In the genomic region with DNA sequence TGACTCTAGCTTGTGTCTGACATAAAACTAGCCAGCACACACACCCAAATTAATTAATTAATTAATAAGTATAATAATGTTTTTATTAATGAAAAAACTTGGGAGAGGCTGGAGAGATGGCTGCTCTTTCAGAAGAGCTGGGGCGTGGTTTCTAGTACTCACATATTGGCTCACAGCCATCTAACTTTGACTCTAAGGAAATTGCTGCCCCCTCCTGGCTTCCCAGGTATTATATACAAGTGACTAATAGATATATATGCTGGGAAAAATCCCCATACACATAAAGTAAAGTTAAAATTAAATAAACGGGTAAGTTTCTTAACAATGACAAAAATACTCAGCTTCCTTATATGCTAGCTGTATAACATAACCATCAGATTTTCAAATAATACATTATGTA, we compare ENCODE assay signal across 8 mouse cellular contexts. TPM values are rescaled to one million over a fixed set of nuclear protein-coding genes. Genes with fewer than 3 reads are reported as not detected.
DNase-seq lines count a peak whose midpoint lies in the region; ATAC-seq and TF ChIP-seq lines count a peak whose summit lies in the region.
"Had no signal": no experiment of that assay in that cellular context is flagged by ENCODE, and none has a peak within 500 bp of the region (broad histone marks: within the 10 kb centered on the region; RNA-seq: fewer than 3 reads in every experiment).

No protein-coding gene starts in this region.

- H3K27me3 ChIP-seq in lung, embryonic 14.5 days (ENCODE audit: insufficient read depth, low read length): no peaks in the 10 kb centered on the region
- no peaks in the 10 kb centered on the region for H3K27me3 ChIP-seq in hindbrain, embryonic 13.5 days
- H3K27me3 ChIP-seq: liver, embryonic 15.5 days had no signal

- no peak overlapping the region for H3K4me3 ChIP-seq in layer of hippocampus, adult 2 months
- H3K4me3 ChIP-seq in lung, embryonic 14.5 days (ENCODE audit: low read depth, low read length): no peak overlapping the region
- H3K4me3 ChIP-seq in hindbrain, embryonic 13.5 days: no peak overlapping the region
- H3K4me3 ChIP-seq: liver, embryonic 15.5 days had no signal

- no peak for ATAC-seq in lung, embryonic 14.5 days (ENCODE audit: insufficient read depth)
- ATAC-seq in hindbrain, embryonic 13.5 days (ENCODE audit: low FRiP score): no peak

- 64% methylated on average over 2 of the region's 2 CpGs for WGBS in lung, embryonic 14.5 days
- WGBS in hindbrain, embryonic 13.5 days: 83% methylated on average over 2 of the region's 2 CpGs

- no peak for DNase-seq in layer of hippocampus, adult 2 months (ENCODE audit: low spot score in 2 of 2)
- no peak for DNase-seq in layer of hippocampus, adult 11-12 months (ENCODE audit: low spot score)
- peak; percentile 77 for DNase-seq in NIH3T3 (ENCODE audit: low read depth)
- peak; percentile 23 for DNase-seq in embryo, embryonic 10.5 days (ENCODE audit: low spot score)
- peak; percentile 83 for DNase-seq in lung, embryonic 14.5 days
- no peak for DNase-seq in neural tube, embryonic 10.5 days (ENCODE audit: extremely low spot score, low spot score)

- H3K36me3 ChIP-seq in lung, embryonic 14.5 days (ENCODE audit: insufficient read depth): peaks cover 60% of the 10 kb centered on the region
- H3K36me3 ChIP-seq in hindbrain, embryonic 13.5 days: peaks cover 73% of the 10 kb centered on the region

- TF ChIP-seq CTCF in layer of hippocampus, adult 2 months (conservative IDR thresholded peaks at IDR 0.05): peak; percentile 51
- peak; percentile 33; the same call in 1 of the 2 replicates for TF ChIP-seq CTCF in lung, embryonic 14.5 days (IDR thresholded peaks at IDR 0.05; ENCODE audit: low read depth)

- H3K9ac ChIP-seq in lung, embryonic 14.5 days: no peak overlapping the region
- H3K9ac ChIP-seq in hindbrain, embryonic 13.5 days: no peak overlapping the region
- H3K9ac ChIP-seq: liver, embryonic 15.5 days had no signal

- H3K4me1 ChIP-seq in lung, embryonic 14.5 days (ENCODE audit: insufficient read depth): no peaks in the 10 kb centered on the region
- H3K4me1 ChIP-seq in hindbrain, embryonic 13.5 days (replicated peaks): peaks cover 5% of the 10 kb centered on the region; the same call in 1 of the 2 replicates
- H3K4me1 ChIP-seq: liver, embryonic 15.5 days had no signal

- H3K27ac ChIP-seq in layer of hippocampus, adult 2 months: no peak overlapping the region
- H3K27ac ChIP-seq in lung, embryonic 14.5 days (ENCODE audit: low read depth): no peak overlapping the region
- no peak overlapping the region for H3K27ac ChIP-seq in hindbrain, embryonic 13.5 days
- H3K27ac ChIP-seq: liver, embryonic 15.5 days had no signal

- H3K4me2 ChIP-seq in lung, embryonic 14.5 days: no peak overlapping the region
- no peak overlapping the region for H3K4me2 ChIP-seq in hindbrain, embryonic 13.5 days
- H3K4me2 ChIP-seq: liver, embryonic 15.5 days had no signal

- H3K9me3 ChIP-seq in lung, embryonic 14.5 days (ENCODE audit: low read depth, low read length): no peaks in the 10 kb centered on the region
- H3K9me3 ChIP-seq in hindbrain, embryonic 13.5 days: no peaks in the 10 kb centered on the region
- H3K9me3 ChIP-seq: liver, embryonic 15.5 days had no signal

RNA-seq across cellular contexts. Expression of a gene that starts 28.4 kb away (rescaled TPM):
- 10 to 100 TPM; 25.0 to 28.0 TPM for total RNA-seq in layer of hippocampus, adult 2 months (2021)
- polyA plus RNA-seq in lung, embryonic 14.5 days (2014; fragmentation: Nextera tagmentation; extraction: Ambion mirVana): 18.5 and 19.2 TPM in 2 replicates
- 24.0 and 28.8 TPM in 2 replicates for polyA plus RNA-seq in hindbrain, embryonic 13.5 days (2015; fragmentation: Nextera tagmentation; extraction: Ambion mirVana)

RNA-seq across cellular contexts. Expression of a gene that starts 28.8 kb away (rescaled TPM):
- 10 to 100 TPM; 75.2 to 81.3 TPM for total RNA-seq in layer of hippocampus, adult 2 months (2021)
- polyA plus RNA-seq in lung, embryonic 14.5 days (2014; fragmentation: Nextera tagmentation; extraction: Ambion mirVana): 52.6 and 54.4 TPM in 2 replicates
- polyA plus RNA-seq in hindbrain, embryonic 13.5 days (2015; fragmentation: Nextera tagmentation; extraction: Ambion mirVana): 106 and 110 TPM in 2 replicates

RNA-seq across cellular contexts. Expression of a gene that starts 39.5 kb away (rescaled TPM):
- 10 to 100 TPM; 76.6 to 80.3 TPM for total RNA-seq in layer of hippocampus, adult 2 months (2021)
- polyA plus RNA-seq in lung, embryonic 14.5 days (2014; fragmentation: Nextera tagmentation; extraction: Ambion mirVana): 27.2 and 29.9 TPM in 2 replicates
- 46.4 and 50.3 TPM in 2 replicates for polyA plus RNA-seq in hindbrain, embryonic 13.5 days (2015; fragmentation: Nextera tagmentation; extraction: Ambion mirVana)

RNA-seq across cellular contexts. Expression of a gene that starts 49.4 kb away (rescaled TPM):
- 10 to 100 TPM; 13.6 TPM for total RNA-seq in layer of hippocampus, adult 2 months (2021)
- 23.2 and 26.9 TPM in 2 replicates for polyA plus RNA-seq in lung, embryonic 14.5 days (2014; fragmentation: Nextera tagmentation; extraction: Ambion mirVana)
- 12.4 and 15.8 TPM in 2 replicates for polyA plus RNA-seq in hindbrain, embryonic 13.5 days (2015; fragmentation: Nextera tagmentation; extraction: Ambion mirVana)

RNA-seq across cellular contexts. Expression of a gene that starts 57.9 kb away (rescaled TPM):
- total RNA-seq in layer of hippocampus, adult 2 months (2021): 10 to 100 TPM in 1 of 2 experiments, 1 to 10 TPM in 1; 7.0 to 13.2 TPM
- polyA plus RNA-seq in lung, embryonic 14.5 days (2014; fragmentation: Nextera tagmentation; extraction: Ambion mirVana): 147 and 150 TPM in 2 replicates
- polyA plus RNA-seq in hindbrain, embryonic 13.5 days (2015; fragmentation: Nextera tagmentation; extraction: Ambion mirVana): 7.9 and 8.6 TPM in 2 replicates

Comparison
In these comparisons a context has a peak if more than half of its experiments do, and no peak if none do; other contexts are left out.
1. DNase-seq: peak in NIH3T3 (single experiment), embryo, embryonic 10.5 days (single experiment) and lung, embryonic 14.5 days (single experiment); none in layer of hippocampus, adult 2 months (0 of 2), layer of hippocampus, adult 11-12 months (single experiment) and neural tube, embryonic 10.5 days (single experiment).